Mouse (Mus musculus): ENCODE measurements around the gene Spats2. TPM values are rescaled to one million over a fixed set of nuclear protein-coding genes. Genes with fewer than 3 reads are reported as not detected.
"Not testable (repeated sequence)": the region's sequence is repeated elsewhere in the genome, so short reads cannot be mapped to it uniquely, and the experiment has no call there.

Spats2 gene
- polyA plus RNA-seq, 1 experiment = 0.19 TPM

GRCm38 (mm10) chr15:99248972-99249371, 123.3 kb downstream of the Spats2 start:
- peaks cover 34% of the 10 kb centered on the region for H3K4me1 ChIP-seq (ENCODE audit: control insufficient read depth)
- H3K27me3 ChIP-seq (ENCODE audit: control insufficient read depth) = no peaks in the 10 kb centered on the region
- peaks cover 61% of the 10 kb centered on the region for H3K36me3 ChIP-seq (ENCODE audit: control insufficient read depth)
- H3K4me3 ChIP-seq (replicated peaks) = no peak overlapping the region
- no peaks in the 10 kb centered on the region for H3K9me3 ChIP-seq (ENCODE audit: control insufficient read depth, low read length)
- no peak for TF ChIP-seq TAL1 (IDR thresholded peaks at IDR 0.05; ENCODE audit: low read length)
- no peak for TF ChIP-seq GATA1 (IDR thresholded peaks at IDR 0.05; ENCODE audit: low read length)

GRCm38 (mm10) chr15:99249938-99250337, 124.2 kb downstream of the Spats2 start:
- H3K4me1 ChIP-seq (ENCODE audit: control insufficient read depth) = peaks cover 42% of the 10 kb centered on the region
- TF ChIP-seq GATA1 (IDR thresholded peaks at IDR 0.05; ENCODE audit: low read length) (no peak), TAL1 (IDR thresholded peaks at IDR 0.05; ENCODE audit: low read length) (no peak)
- H3K36me3 ChIP-seq (ENCODE audit: control insufficient read depth) = peaks cover 51% of the 10 kb centered on the region
- no peaks in the 10 kb centered on the region for H3K9me3 ChIP-seq (ENCODE audit: control insufficient read depth, low read length)
- H3K4me3 ChIP-seq (replicated peaks) = no peak overlapping the region
- H3K27me3 ChIP-seq (ENCODE audit: control insufficient read depth) = no peaks in the 10 kb centered on the region

GRCm38 (mm10) chr15:99251111-99251510, 125.4 kb downstream of the Spats2 start:
- not testable (repeated sequence) for H3K27me3 ChIP-seq (ENCODE audit: control insufficient read depth); H3K9me3 ChIP-seq (ENCODE audit: control insufficient read depth, low read length)
- Histone ChIP-seq H3K4me1 (ENCODE audit: control insufficient read depth) (peaks cover 42% of the 10 kb centered on the region), H3K4me3 (replicated peaks) (peak overlapping the region; percentile 65), H3K36me3 (ENCODE audit: control insufficient read depth) (peaks cover 42% of the 10 kb centered on the region)

- Histone ChIP-seq H3K27me3 (ENCODE audit: control insufficient read depth) (no peaks in the 10 kb centered on the region), H3K9me3 (ENCODE audit: control insufficient read depth, low read length) (no peaks in the 10 kb centered on the region), H3K4me3 (replicated peaks) (peak within 1 kb of the TSS; percentile 92), H3K36me3 (ENCODE audit: control insufficient read depth) (peaks cover 35% of the 10 kb centered on the region), H3K4me1 (ENCODE audit: control insufficient read depth) (peaks cover 42% of the 10 kb centered on the region)
- TF ChIP-seq GATA1 (IDR thresholded peaks at IDR 0.05; ENCODE audit: low read length) (peak; percentile 70), TAL1 (IDR thresholded peaks at IDR 0.05; ENCODE audit: low read length) (no peak)
Observed at GRCm38 (mm10) chr15:99251626-99252380, 126.1 kb downstream of the Spats2 start, which contains the start of gene Mcrs1. TSS of gene Mcrs1 (minus strand) at chr15:99251961.

GRCm38 (mm10) chr15:99252381-99253174, 126.9 kb downstream of the Spats2 start:
- H3K9me3 ChIP-seq (ENCODE audit: control insufficient read depth, low read length) = no peaks in the 10 kb centered on the region
- no peak for TF ChIP-seq TAL1 (IDR thresholded peaks at IDR 0.05; ENCODE audit: low read length)
- TF ChIP-seq GATA1 (IDR thresholded peaks at IDR 0.05; ENCODE audit: low read length) = no peak
- peaks cover 27% of the 10 kb centered on the region for H3K36me3 ChIP-seq (ENCODE audit: control insufficient read depth)
- no peaks in the 10 kb centered on the region for H3K27me3 ChIP-seq (ENCODE audit: control insufficient read depth)
- H3K4me3 ChIP-seq (replicated peaks) = peak overlapping the region; percentile 92
- peaks cover 42% of the 10 kb centered on the region for H3K4me1 ChIP-seq (ENCODE audit: control insufficient read depth)

- not testable (repeated sequence) for H3K27me3 ChIP-seq (ENCODE audit: control insufficient read depth); H3K9me3 ChIP-seq (ENCODE audit: control insufficient read depth, low read length); H3K4me3 ChIP-seq (replicated peaks)
- peaks cover 42% of the 10 kb centered on the region for H3K4me1 ChIP-seq (ENCODE audit: control insufficient read depth)
- peaks cover 22% of the 10 kb centered on the region for H3K36me3 ChIP-seq (ENCODE audit: control insufficient read depth)
Observed at GRCm38 (mm10) chr15:99253175-99253479, 127.4 kb downstream of the Spats2 start.

GRCm38 (mm10) chr15:99253772-99254171, 128.1 kb downstream of the Spats2 start:
- no peak overlapping the region for H3K4me3 ChIP-seq (replicated peaks)
- peaks cover 15% of the 10 kb centered on the region for H3K36me3 ChIP-seq (ENCODE audit: control insufficient read depth)
- TF ChIP-seq TAL1 (IDR thresholded peaks at IDR 0.05; ENCODE audit: low read length) (no peak), GATA1 (IDR thresholded peaks at IDR 0.05; ENCODE audit: low read length) (no peak)
- peaks cover 42% of the 10 kb centered on the region for H3K4me1 ChIP-seq (ENCODE audit: control insufficient read depth)
- H3K9me3 ChIP-seq (ENCODE audit: control insufficient read depth, low read length) = no peaks in the 10 kb centered on the region
- no peaks in the 10 kb centered on the region for H3K27me3 ChIP-seq (ENCODE audit: control insufficient read depth)

- peaks cover 42% of the 10 kb centered on the region for H3K4me1 ChIP-seq (ENCODE audit: control insufficient read depth)
- TF ChIP-seq GATA1 (IDR thresholded peaks at IDR 0.05; ENCODE audit: low read length) (no peak), TAL1 (IDR thresholded peaks at IDR 0.05; ENCODE audit: low read length) (no peak)
Observed at GRCm38 (mm10) chr15:99254477-99255005, 128.8 kb downstream of the Spats2 start.

GRCm38 (mm10) chr15:99255241-99255749, 129.6 kb downstream of the Spats2 start:
- peaks cover 44% of the 10 kb centered on the region for H3K4me1 ChIP-seq (ENCODE audit: control insufficient read depth)
- no peak for TF ChIP-seq TAL1 (IDR thresholded peaks at IDR 0.05; ENCODE audit: low read length)
- TF ChIP-seq GATA1 (IDR thresholded peaks at IDR 0.05; ENCODE audit: low read length) = no peak
- no peaks in the 10 kb centered on the region for H3K27me3 ChIP-seq (ENCODE audit: control insufficient read depth)
- peaks cover under 1% of the 10 kb centered on the region; the same call in 1 of the 2 replicates for H3K36me3 ChIP-seq (ENCODE audit: control insufficient read depth)
- no peak overlapping the region for H3K4me3 ChIP-seq (replicated peaks)
- no peaks in the 10 kb centered on the region for H3K9me3 ChIP-seq (ENCODE audit: control insufficient read depth, low read length)

More at GRCm38 (mm10) chr15:99254477-99255005, 128.8 kb downstream of the Spats2 start:
- Histone ChIP-seq H3K4me3 (replicated peaks) (no peak overlapping the region), H3K36me3 (ENCODE audit: control insufficient read depth) (peaks cover 8% of the 10 kb centered on the region), H3K27me3 (ENCODE audit: control insufficient read depth) (no peaks in the 10 kb centered on the region), H3K9me3 (ENCODE audit: control insufficient read depth, low read length) (no peaks in the 10 kb centered on the region)

Measured in erythroblast, embryonic 14.5 days (primary cell).